ENCODE assay signal across 9 mouse cellular contexts in the genomic region with DNA sequence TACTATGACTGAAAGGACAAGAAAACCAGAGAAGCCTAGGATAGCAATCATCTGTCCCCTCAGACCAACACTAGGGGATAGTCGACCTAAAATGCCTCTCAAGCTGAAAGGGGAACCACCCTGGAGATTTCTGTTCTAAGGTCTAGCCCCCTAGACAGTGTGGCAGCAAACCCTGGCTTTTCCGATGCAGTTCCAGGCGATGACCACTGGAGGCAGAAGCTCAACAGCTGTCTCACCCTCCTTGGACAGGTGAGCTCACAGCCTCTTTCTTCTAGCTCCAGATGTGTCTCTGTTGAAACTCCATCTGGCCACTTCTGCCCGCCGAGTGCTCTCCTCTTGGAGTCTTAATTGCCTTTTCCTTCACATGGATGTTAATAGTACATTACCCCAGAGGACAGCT.
DNase-seq lines count a peak whose midpoint lies in the region; ATAC-seq lines count a peak whose summit lies in the region.
"Had no signal": no experiment of that assay in that cellular context is flagged by ENCODE, and none has a peak within 500 bp of the region (broad histone marks: within the 10 kb centered on the region; RNA-seq: fewer than 3 reads in every experiment).

No protein-coding gene starts in this region.

- H3K36me3 ChIP-seq in heart, embryonic 11.5 days (ENCODE audit: control insufficient read depth, insufficient read depth, low read length) = 0 out of 2 replicates have a peak, but pooled peaks cover 2% of the 10 kb centered on the region
- H3K36me3 ChIP-seq in embryonic facial prominence, embryonic 11.5 days (replicated peaks; ENCODE audit: control insufficient read depth, insufficient read depth, low read depth, low read length) = peaks cover 1% of the 10 kb centered on the region; the same call in 1 of the 2 replicates
- peaks cover 94% of the 10 kb centered on the region for H3K36me3 ChIP-seq in limb, embryonic 10.5 days
- H3K36me3 ChIP-seq: liver, embryonic 13.5 days had no signal

- H3K4me2 ChIP-seq in heart, embryonic 11.5 days = no peak overlapping the region
- no peak overlapping the region for H3K4me2 ChIP-seq in embryonic facial prominence, embryonic 11.5 days (ENCODE audit: low read depth, low read length)
- H3K4me2 ChIP-seq: liver, embryonic 13.5 days had no signal

- peak; percentile 92 for DNase-seq in heart, adult 11 months
- peak; percentile 31 for DNase-seq in 416B (ENCODE audit: low read depth)
- peak; percentile 36 to 38 for DNase-seq in adrenal gland, adult 18-20 months (ENCODE audit: low spot score in 2 of 2)
- peak; percentile 63 for DNase-seq in embryonic facial prominence, embryonic 11.5 days (ENCODE audit: low spot score)
- peak; percentile 38 for DNase-seq in limb, embryonic 10.5 days (ENCODE audit: low spot score)
- peak; percentile 51 for DNase-seq in retina, postnatal 1 day
- no peak for DNase-seq in layer of hippocampus, adult 9-10 months (ENCODE audit: low spot score)
- DNase-seq: liver, embryonic 13.5 days had no signal

- ATAC-seq in heart, embryonic 11.5 days (replicated peaks; ENCODE audit: insufficient number of reproducible peaks, low FRiP score, low TSS enrichment) = no peak
- no peak for ATAC-seq in embryonic facial prominence, embryonic 11.5 days (replicated peaks; ENCODE audit: insufficient number of reproducible peaks, low FRiP score, low TSS enrichment, low read depth)

- 36% methylated on average over 5 of the region's 5 CpGs for WGBS in heart, embryonic 11.5 days (ENCODE audit: insufficient replicate concordance)
- WGBS in embryonic facial prominence, embryonic 11.5 days = 43% methylated on average over 5 of the region's 5 CpGs
- 45% methylated on average over 5 of the region's 5 CpGs for WGBS in limb, embryonic 10.5 days

- H3K9ac ChIP-seq in heart, embryonic 11.5 days (ENCODE audit: low read depth, low read length) = no peak overlapping the region
- H3K9ac ChIP-seq in embryonic facial prominence, embryonic 11.5 days (replicated peaks; ENCODE audit: low read length) = no peak overlapping the region
- H3K9ac ChIP-seq: liver, embryonic 13.5 days had no signal

- no peaks in the 10 kb centered on the region for H3K9me3 ChIP-seq in heart, embryonic 11.5 days (replicated peaks; ENCODE audit: control insufficient read depth, low read length)
- H3K9me3 ChIP-seq in embryonic facial prominence, embryonic 11.5 days (replicated peaks; ENCODE audit: control insufficient read depth, low read length) = no peaks in the 10 kb centered on the region
- H3K9me3 ChIP-seq in limb, embryonic 10.5 days (replicated peaks) = no peaks in the 10 kb centered on the region
- H3K9me3 ChIP-seq: liver, embryonic 13.5 days had no signal

- no peak overlapping the region for H3K4me3 ChIP-seq in heart, embryonic 11.5 days (ENCODE audit: low read depth, low read length)
- H3K4me3 ChIP-seq in embryonic facial prominence, embryonic 11.5 days (ENCODE audit: low read depth, low read length) = no peak overlapping the region
- no peak overlapping the region for H3K4me3 ChIP-seq in limb, embryonic 10.5 days
- H3K4me3 ChIP-seq: liver, embryonic 13.5 days had no signal

- no peak overlapping the region for H3K27ac ChIP-seq in heart, embryonic 11.5 days (ENCODE audit: low read depth, low read length)
- no peak overlapping the region for H3K27ac ChIP-seq in embryonic facial prominence, embryonic 11.5 days (replicated peaks; ENCODE audit: low read depth, low read length)
- H3K27ac ChIP-seq in limb, embryonic 10.5 days = no peak overlapping the region
- H3K27ac ChIP-seq: liver, embryonic 13.5 days had no signal

- no peaks in the 10 kb centered on the region for H3K4me1 ChIP-seq in heart, embryonic 11.5 days (ENCODE audit: control insufficient read depth, insufficient read depth, low read length)
- H3K4me1 ChIP-seq in embryonic facial prominence, embryonic 11.5 days (ENCODE audit: control insufficient read depth, insufficient read depth, low read length) = no peaks in the 10 kb centered on the region
- no peaks in the 10 kb centered on the region for H3K4me1 ChIP-seq in limb, embryonic 10.5 days
- H3K4me1 ChIP-seq: liver, embryonic 13.5 days had no signal

- H3K27me3 ChIP-seq in heart, embryonic 11.5 days (ENCODE audit: control insufficient read depth, insufficient read depth, low read length) = no peaks in the 10 kb centered on the region
- no peaks in the 10 kb centered on the region for H3K27me3 ChIP-seq in embryonic facial prominence, embryonic 11.5 days (ENCODE audit: control insufficient read depth, insufficient read depth, low read length)
- H3K27me3 ChIP-seq in limb, embryonic 10.5 days (ENCODE audit: low read depth, poor library complexity, severe bottlenecking) = no peaks in the 10 kb centered on the region
- H3K27me3 ChIP-seq: liver, embryonic 13.5 days had no signal
